Mouse (Mus musculus) Patski (cell line): Measurements from ENCODE around the gene Tamm41. TPM values are rescaled to one million over a fixed set of nuclear protein-coding genes. Genes with fewer than 3 reads are reported as not detected.

ENCODE experiments used
- ATAC-seq: fragments of 100-300 bp; one replicate; pipeline ENCODE4 v1.8.0; 2021
- CTCF ChIA-PET: fragments of 350-600 bp; sonication (Branson Sonifier 250); formaldehyde crosslinking; loops from one replicate; lab custom pipeline; 2022; ENCODE audit warnings: inconsistent platforms; lab: Charles Lee
- POLR2A ChIA-PET: fragments of 350-600 bp; sonication (Branson Sonifier 250); formaldehyde crosslinking; loops from one replicate; lab custom pipeline; 2022; ENCODE audit warnings: antibody characterized with exemption, inconsistent platforms; lab: Charles Lee
- DNase-seq: peaks from one replicate; pipeline ENCODE4 v3.0.0-alpha.2; 2011; ENCODE audit warnings: low read depth, low spot score
- H3K27me3 ChIP-seq: fragments of 371-371 bp; one replicate; pipeline ENCODE4 v1.5.1; 2021
- CTCF ChIP-seq: fragments of 100-300 bp; IDR thresholded peaks from one replicate; pipeline ENCODE4 v1.5.1; 2021
- in situ Hi-C: fragments of 300-500 bp; cut with MboI; formaldehyde crosslinking; loops from 3 replicates; pipeline ENCODE4 v1.11.1; 2018; ENCODE audit warnings: low pct_unique_long_range_greater_than_20kb, mixed read lengths
- polyA plus RNA-seq: library from polyadenylated mRNA; unstranded; gene quantifications from one replicate; pipeline ENCODE4 v1.2.3, GENCODE M21; 2021

Tamm41 gene
- polyA plus RNA-seq, 1 experiment from 2014 or later, result 26.3 TPM

GRCm38 (mm10) chr6:115055440-115055839 is 17.8 kb upstream of the Tamm41 start:
- DNase-seq (no peak), ATAC-seq (no peak)
- CTCF ChIA-PET, result interaction anchor here (0.9 kb wide), 1 partner anchor 8 kb away, joined by 3 read pairs; no protein-coding TSS in a partner anchor
- peaks cover 44% of the 10 kb centered on the region for H3K27me3 ChIP-seq
- in situ Hi-C loops, result loop anchor here (25.0 kb wide), 1 partner anchor 482 kb away; the partner anchor contains the start of gene Tsen2
- no peak for TF ChIP-seq CTCF
- POLR2A ChIA-PET, result no interaction called here

- ATAC-seq, result no peak
- in situ Hi-C loops, result loop anchor here (25.0 kb wide), 1 partner anchor 486 kb away; the partner anchor contains the start of gene Tsen2
- ChIA-PET POLR2A (no interaction called here), CTCF (no interaction called here)
- peaks cover 32% of the 10 kb centered on the region for H3K27me3 ChIP-seq
- no peak for TF ChIP-seq CTCF
- no peak for DNase-seq
Observed at GRCm38 (mm10) chr6:115051586-115052197, 14.0 kb upstream of the Tamm41 start.

GRCm38 (mm10) chr6:115049015-115049414 is 11.3 kb upstream of the Tamm41 start:
- ChIA-PET CTCF (interaction anchor here (0.8 to 1.3 kb wide), 6 partner anchors 9 to 219 kb away, joined by 3 to 5 read pairs (median 4); partner anchors contain the start of gene Tamm41), POLR2A (interaction anchor here (0.6 to 0.7 kb wide), 2 partner anchors 496 to 1305 kb away, joined by 3 to 6 read pairs; no protein-coding TSS in a partner anchor)
- in situ Hi-C loops, result no loop called here
- ATAC-seq, result no peak
- no peak for DNase-seq
- peak; percentile 70 for TF ChIP-seq CTCF
- H3K27me3 ChIP-seq, result peaks cover 41% of the 10 kb centered on the region

DNA sequence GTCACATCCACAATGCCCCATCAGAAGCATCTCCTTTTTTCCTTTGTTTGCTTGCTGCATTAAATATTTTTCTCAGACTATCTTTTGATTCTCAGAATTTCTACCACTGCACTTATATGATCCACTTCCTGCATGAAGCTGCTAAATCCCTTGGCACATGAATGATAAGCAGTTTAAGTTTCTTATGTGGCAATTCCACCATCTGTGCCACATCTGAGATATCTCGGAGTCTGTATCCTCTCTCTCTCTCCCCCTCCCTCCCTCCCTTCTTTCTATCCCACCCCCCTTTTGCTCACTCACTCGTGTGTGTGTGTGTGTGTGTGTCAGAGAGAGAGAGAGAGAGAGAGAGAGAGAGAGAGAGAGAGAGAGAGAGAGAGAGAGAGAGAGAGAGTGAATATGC is 10.1 kb upstream of the Tamm41 start:
- peaks cover 37% of the 10 kb centered on the region for H3K27me3 ChIP-seq
- in situ Hi-C loops, result no loop called here
- TF ChIP-seq CTCF, result no peak
- no peak for DNase-seq
- CTCF ChIA-PET, result interaction anchor here (1.1 kb wide), 1 partner anchor 38 kb away, joined by 4 read pairs; no protein-coding TSS in a partner anchor
- ATAC-seq, result no peak
- POLR2A ChIA-PET, result no interaction called here

GRCm38 (mm10) chr6:115046064-115046463 is 8.4 kb upstream of the Tamm41 start:
- H3K27me3 ChIP-seq, result peaks cover 28% of the 10 kb centered on the region
- in situ Hi-C loops, result no loop called here
- no peak for DNase-seq
- ChIA-PET POLR2A (no interaction called here), CTCF (no interaction called here)
- no peak for TF ChIP-seq CTCF
- no peak for ATAC-seq

DNA sequence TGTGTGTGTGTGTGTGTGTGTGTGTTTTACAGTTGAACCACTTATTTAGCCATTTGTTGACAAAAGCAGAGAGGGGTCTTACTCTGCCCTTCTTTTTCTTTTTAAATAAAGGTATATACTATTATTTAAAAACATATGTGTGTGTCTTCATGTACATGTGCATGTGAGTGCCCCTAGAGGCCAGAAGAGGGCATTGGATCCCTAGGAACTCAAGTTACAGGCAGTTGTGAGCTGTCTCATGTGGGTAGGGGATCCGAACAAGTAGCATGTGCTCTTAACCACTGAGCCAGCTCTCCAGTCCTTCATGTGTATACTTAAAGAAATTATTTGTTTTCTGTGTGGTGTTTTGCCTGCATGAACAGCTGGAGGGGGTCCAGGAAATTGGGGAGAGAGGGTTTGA is 7.0 kb upstream of the Tamm41 start:
- ChIA-PET POLR2A (interaction anchor here (0.7 kb wide), 1 partner anchor 25 kb away, joined by 4 read pairs; no protein-coding TSS in a partner anchor), CTCF (interaction anchor here (1.4 kb wide), 2 partner anchors 11 to 14 kb away, joined by 3 read pairs; no protein-coding TSS in a partner anchor)
- H3K27me3 ChIP-seq, result peaks cover 18% of the 10 kb centered on the region
- in situ Hi-C loops, result no loop called here
- ATAC-seq (no peak), DNase-seq (no peak)
- peak; percentile 45 for TF ChIP-seq CTCF

GRCm38 (mm10) chr6:115043657-115044500 is 6.2 kb upstream of the Tamm41 start:
- CTCF ChIA-PET, result interaction anchor here (1.4 kb wide), 1 partner anchor 15 kb away, joined by 3 read pairs; no protein-coding TSS in a partner anchor
- DNase-seq (no peak), ATAC-seq (no peak)
- POLR2A ChIA-PET, result interaction anchor here (0.7 kb wide), 1 partner anchor 24 kb away, joined by 4 read pairs; no protein-coding TSS in a partner anchor
- H3K27me3 ChIP-seq, result peaks cover 18% of the 10 kb centered on the region
- in situ Hi-C loops, result no loop called here
- no peak for TF ChIP-seq CTCF

- ChIA-PET POLR2A (no interaction called here), CTCF (no interaction called here)
- ATAC-seq (no peak), DNase-seq (no peak)
- H3K27me3 ChIP-seq, result peaks cover 18% of the 10 kb centered on the region
- no peak for TF ChIP-seq CTCF
- in situ Hi-C loops, result no loop called here
Observed at GRCm38 (mm10) chr6:115042609-115043008, 4.9 kb upstream of the Tamm41 start.

DNA sequence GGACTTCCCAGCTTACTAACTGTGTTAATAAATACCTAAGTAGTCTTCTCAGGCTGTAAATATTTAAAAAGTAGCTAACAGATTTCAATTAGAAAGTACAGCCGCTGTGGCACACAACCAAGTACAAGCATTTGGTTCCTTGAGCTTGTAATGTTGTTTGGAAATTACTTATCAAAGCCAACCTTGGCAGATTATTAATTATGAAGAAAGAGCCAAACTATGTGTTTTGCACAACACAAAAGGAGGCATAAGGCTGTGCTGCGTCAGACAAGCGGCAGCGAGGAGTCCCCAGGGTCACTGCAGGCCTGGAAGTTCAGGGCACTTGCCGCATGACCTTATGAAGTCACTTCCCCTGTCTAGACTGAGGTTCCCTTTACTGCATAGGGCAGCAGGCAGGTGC is 4.2 kb downstream of the Tamm41 start:
- ChIA-PET POLR2A (no interaction called here), CTCF (interaction anchor here (1.0 to 9.1 kb wide), 3 partner anchors 12 to 107 kb away, joined by 3 to 81 read pairs (median 3); no protein-coding TSS in a partner anchor)
- no peak for TF ChIP-seq CTCF
- in situ Hi-C loops, result no loop called here
- H3K27me3 ChIP-seq, result no peaks in the 10 kb centered on the region
- DNase-seq (no peak), ATAC-seq (no peak)

- in situ Hi-C loops, result no loop called here
- POLR2A ChIA-PET, result interaction anchor here (0.6 kb wide), 1 partner anchor 136 kb away, joined by 3 read pairs; no protein-coding TSS in a partner anchor
- peak; percentile 57 for TF ChIP-seq CTCF
- ATAC-seq, result no peak
- H3K27me3 ChIP-seq, result no peaks in the 10 kb centered on the region
- no peak for DNase-seq
- CTCF ChIA-PET, result interaction anchor here (1.0 to 9.1 kb wide), 5 partner anchors 11 to 162 kb away, joined by 3 to 81 read pairs (median 16); no protein-coding TSS in a partner anchor
Observed at GRCm38 (mm10) chr6:115030098-115030497, 7.6 kb downstream of the Tamm41 start.
